ENCODE assay signal across 32 mouse cellular contexts in the genomic region with DNA sequence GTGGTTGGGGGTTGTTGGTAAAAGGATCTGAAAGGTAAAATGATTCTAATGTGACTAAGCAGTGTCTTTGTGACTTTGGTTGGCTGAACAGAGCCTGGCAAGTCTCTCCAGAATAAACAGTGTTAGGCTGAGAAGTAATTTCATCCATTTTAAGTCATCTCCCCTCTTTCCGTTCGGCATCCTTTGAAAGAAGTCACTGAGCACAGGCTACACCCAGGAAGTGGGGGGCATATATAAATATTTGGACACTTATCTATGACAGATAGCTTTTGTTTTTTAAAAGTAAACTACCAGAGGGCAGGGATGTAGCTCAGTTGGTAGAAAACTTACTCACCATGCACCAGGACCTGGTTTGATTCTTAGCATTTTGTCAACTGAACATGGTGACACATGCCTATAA. TPM values are rescaled to one million over a fixed set of nuclear protein-coding genes. Genes with fewer than 3 reads are reported as not detected.
"Had no signal": no experiment of that assay in that cellular context is flagged by ENCODE, and none has a peak within 500 bp of the region (broad histone marks: within the 10 kb centered on the region; RNA-seq: fewer than 3 reads in every experiment).

No protein-coding gene starts in this region.

- H3K36me3 ChIP-seq: limb, embryonic 10.5 days; limb, embryonic 12.5 days; limb, embryonic 13.5 days; limb, embryonic 15.5 days; liver, embryonic 12.5 days; liver, embryonic 13.5 days; liver, embryonic 15.5 days; lung, embryonic 15.5 days; midbrain, embryonic 10.5 days; midbrain, embryonic 12.5 days; midbrain, embryonic 13.5 days; midbrain, embryonic 15.5 days; neural tube, embryonic 12.5 days; neural tube, embryonic 13.5 days had no signal

- ATAC-seq: liver, postnatal 0 days; midbrain, embryonic 13.5 days; midbrain, embryonic 15.5 days; midbrain, embryonic 16.5 days had no signal

- H3K4me1 ChIP-seq: limb, embryonic 10.5 days; limb, embryonic 12.5 days; limb, embryonic 13.5 days; limb, embryonic 15.5 days; liver, embryonic 13.5 days; liver, embryonic 15.5 days; lung, embryonic 15.5 days; midbrain, embryonic 12.5 days; midbrain, embryonic 13.5 days; midbrain, embryonic 15.5 days; neural tube, embryonic 12.5 days; neural tube, embryonic 13.5 days had no signal

- H3K9ac ChIP-seq: limb, embryonic 12.5 days; limb, embryonic 13.5 days; limb, embryonic 15.5 days; liver, embryonic 12.5 days; liver, embryonic 13.5 days; liver, embryonic 14.5 days; liver, embryonic 15.5 days; liver, postnatal 0 days; lung, embryonic 14.5 days; lung, embryonic 15.5 days; midbrain, embryonic 12.5 days; midbrain, embryonic 13.5 days; midbrain, embryonic 15.5 days; neural tube, embryonic 12.5 days; neural tube, embryonic 13.5 days had no signal

- H3K4me3 ChIP-seq: left cerebral cortex, adult 2 months; limb, embryonic 10.5 days; limb, embryonic 12.5 days; limb, embryonic 13.5 days; limb, embryonic 15.5 days; liver, embryonic 12.5 days; liver, embryonic 13.5 days; liver, embryonic 15.5 days; lung, embryonic 15.5 days; megakaryocyte, embryonic 14.5 days; midbrain, embryonic 10.5 days; midbrain, embryonic 12.5 days; midbrain, embryonic 13.5 days; midbrain, embryonic 15.5 days; myocyte; neural tube, embryonic 12.5 days; neural tube, embryonic 13.5 days had no signal

- H3K27ac ChIP-seq: left cerebral cortex, adult 2 months; limb, embryonic 10.5 days; limb, embryonic 12.5 days; limb, embryonic 13.5 days; limb, embryonic 15.5 days; liver, embryonic 12.5 days; liver, embryonic 13.5 days; liver, embryonic 14.5 days; liver, embryonic 15.5 days; lung, embryonic 15.5 days; macrophage; midbrain, embryonic 10.5 days; midbrain, embryonic 12.5 days; midbrain, embryonic 13.5 days; midbrain, embryonic 15.5 days; neural tube, embryonic 12.5 days; neural tube, embryonic 13.5 days had no signal

- H3K9me3 ChIP-seq: limb, embryonic 10.5 days; limb, embryonic 12.5 days; limb, embryonic 13.5 days; limb, embryonic 15.5 days; liver, embryonic 12.5 days; liver, embryonic 13.5 days; liver, embryonic 15.5 days; lung, embryonic 15.5 days; megakaryocyte, embryonic 14.5 days; midbrain, embryonic 10.5 days; midbrain, embryonic 12.5 days; midbrain, embryonic 13.5 days; midbrain, embryonic 15.5 days; neural tube, embryonic 12.5 days; neural tube, embryonic 13.5 days had no signal

- DNase-seq: layer of hippocampus, postnatal 36 days; left cerebral cortex, postnatal 4 days; midbrain, embryonic 14.5 days had no signal

- H3K4me2 ChIP-seq: limb, embryonic 12.5 days; limb, embryonic 13.5 days; limb, embryonic 15.5 days; liver, embryonic 11.5 days; liver, embryonic 12.5 days; liver, embryonic 13.5 days; liver, embryonic 15.5 days; lung, embryonic 14.5 days; lung, embryonic 15.5 days; midbrain, embryonic 11.5 days; midbrain, embryonic 12.5 days; midbrain, embryonic 13.5 days; midbrain, embryonic 15.5 days; neural tube, embryonic 12.5 days; neural tube, embryonic 13.5 days had no signal

- H3K27me3 ChIP-seq: lung, embryonic 15.5 days; midbrain, embryonic 13.5 days; midbrain, embryonic 15.5 days; neural tube, embryonic 12.5 days had no signal

RNA-seq across cellular contexts. Expression of gene Cyp1a1, which starts 0.9 kb away (rescaled TPM):
- polyA plus RNA-seq: limb, embryonic 11.5 days; limb, embryonic 12.5 days; limb, embryonic 13.5 days; lung, embryonic 14.5 days; lung, embryonic 16.5 days; macrophage; midbrain, embryonic 11.5 days; midbrain, embryonic 12.5 days; midbrain, embryonic 13.5 days; myocyte; neural tube, embryonic 11.5 days; neural tube, embryonic 12.5 days had no signal

RNA-seq across cellular contexts. Expression of gene Cyp1a2, which starts 5.1 kb away (rescaled TPM):
- polyA plus RNA-seq: limb, embryonic 10.5 days; limb, embryonic 11.5 days; limb, embryonic 12.5 days; limb, embryonic 13.5 days; limb, embryonic 14.5 days; limb, embryonic 15.5 days; liver, embryonic 11.5 days; liver, embryonic 12.5 days; lung, embryonic 14.5 days; lung, embryonic 15.5 days; lung, embryonic 16.5 days; macrophage; midbrain, embryonic 10.5 days; midbrain, embryonic 11.5 days; midbrain, embryonic 12.5 days; midbrain, embryonic 13.5 days; midbrain, embryonic 14.5 days; midbrain, embryonic 15.5 days; midbrain, embryonic 16.5 days; midbrain, postnatal 0 days; myocyte; neural tube, embryonic 11.5 days; neural tube, embryonic 12.5 days; neural tube, embryonic 13.5 days had no signal
